Mouse (Mus musculus) embryonic facial prominence, embryonic 14.5 days (tissue): ENCODE measurements around the gene Gm17545. TPM values are rescaled to one million over a fixed set of nuclear protein-coding genes. Genes with fewer than 3 reads are reported as not detected.

ENCODE experiments used
- ATAC-seq: fragments of 200-750 bp; cut with Nextera tagmentation; 2 replicates; pipeline ENCODE4 v1.8.0; 2017; ENCODE audit warnings: low read depth, moderate number of reproducible peaks, moderate TSS enrichment
- DNase-seq: peaks from one replicate; pipeline ENCODE4 v3.0.0-alpha.2; 2015; ENCODE audit warnings: low spot score
- H3K27ac ChIP-seq: fragments of 300-500 bp; sonication (generic); replicated peaks from 2 replicates; pipeline ENCODE4 v1.5.1; 2014; ENCODE audit warnings: low read depth, mild to moderate bottlenecking, low read length, moderate library complexity
- H3K27me3 ChIP-seq: fragments of 300-500 bp; sonication (generic); replicated peaks from 2 replicates; pipeline ENCODE4 v1.6.1; 2014; ENCODE audit warnings: low read length; ENCODE audit not compliant: control insufficient read depth, insufficient read depth
- H3K36me3 ChIP-seq: fragments of 300-500 bp; sonication (generic); 2 replicates; pipeline ENCODE4 v1.6.1; 2014; ENCODE audit warnings: low read length, mixed read lengths; ENCODE audit not compliant: control insufficient read depth, insufficient read depth
- H3K4me1 ChIP-seq: fragments of 300-500 bp; sonication (generic); 2 replicates; pipeline ENCODE4 v1.6.1; 2014; ENCODE audit warnings: antibody characterized with exemption, low read length; ENCODE audit not compliant: control insufficient read depth, insufficient read depth
- H3K4me2 ChIP-seq: fragments of 300-500 bp; sonication (generic); 2 replicates; pipeline ENCODE4 v1.6.1; 2014; ENCODE audit warnings: low read depth, mild to moderate bottlenecking, low read length, moderate library complexity, mixed read lengths
- H3K4me3 ChIP-seq: fragments of 300-500 bp; sonication (generic); 2 replicates; pipeline ENCODE4 v1.5.1; 2014; ENCODE audit warnings: low read depth, mild to moderate bottlenecking, low read length
- H3K9ac ChIP-seq: fragments of 300-500 bp; sonication (generic); 2 replicates; pipeline ENCODE4 v1.6.1; 2014; ENCODE audit warnings: low read depth, mild to moderate bottlenecking, low read length, moderate library complexity, mixed read lengths
- H3K9me3 ChIP-seq: fragments of 300-500 bp; sonication (generic); 2 replicates; pipeline ENCODE4 v1.6.1; 2016; ENCODE audit warnings: low read length; ENCODE audit not compliant: control insufficient read depth
- WGBS: fragments of 180-500 bp; shearing (Covaris S2); extraction: QIAGEN DNeasy Blood & Tissue Kit; methylation state at CpG from one replicate; pipeline ENCODE4 v1.1.7; 2014; 5-methylcytosine and 5-hydroxymethylcytosine counted together
- polyA plus RNA-seq: library from polyadenylated mRNA; unstranded; fragments of >200 nt; fragmentation: Nextera tagmentation; extraction: Ambion mirVana; gene quantifications from 2 replicates; pipeline ENCODE4 v1.2.1, GENCODE M21; 2014

Gene Gm17545
- polyA plus RNA-seq, 1 experiment from 2014 or later = not detected

- Histone ChIP-seq H3K27me3 (no peaks in the 10 kb centered on the region), H3K27ac (no peak overlapping the region), H3K4me1 (peaks cover 8% of the 10 kb centered on the region), H3K36me3 (no peaks in the 10 kb centered on the region), H3K4me3 (no peak overlapping the region), H3K9ac (no peak overlapping the region), H3K9me3 (no peaks in the 10 kb centered on the region), H3K4me2 (no peak overlapping the region)
- no peak for ATAC-seq
- WGBS = 44% methylated on average over 5 of the region's 5 CpGs
- DNase-seq = peak; percentile 16
Observed at GRCm38 (mm10) chr9:22430315-22430840, 23.7 kb upstream of the Gm17545 start.

DNA sequence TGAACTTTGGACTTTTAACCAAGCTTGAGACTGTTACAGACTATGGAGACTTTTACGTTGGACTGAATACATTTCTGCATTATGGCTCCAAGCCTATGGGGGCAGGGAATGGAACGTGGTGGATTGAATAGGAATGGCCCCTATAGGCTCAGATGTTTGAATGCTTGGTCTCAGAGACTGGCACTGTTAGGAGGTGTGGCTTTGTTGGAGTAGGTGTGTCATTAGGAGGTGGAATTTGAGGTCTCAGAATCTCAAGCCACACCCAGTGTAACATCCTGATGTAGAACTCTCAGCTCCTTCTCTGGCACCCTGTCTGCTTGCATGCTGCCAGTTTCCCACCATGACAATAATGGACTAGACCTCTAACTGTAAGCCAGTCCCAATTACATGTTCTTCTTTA, 20.9 kb upstream of the Gm17545 start:
- DNase-seq (no peak), ATAC-seq (no peak)
- Histone ChIP-seq H3K27me3 (no peaks in the 10 kb centered on the region), H3K4me1 (peaks cover 8% of the 10 kb centered on the region), H3K4me3 (no peak overlapping the region), H3K9ac (no peak overlapping the region), H3K36me3 (no peaks in the 10 kb centered on the region), H3K4me2 (no peak overlapping the region), H3K9me3 (no peaks in the 10 kb centered on the region), H3K27ac (no peak overlapping the region)
- 73% methylated on average over 2 of the region's 2 CpGs for WGBS

- DNase-seq (no peak), ATAC-seq (no peak)
- 91% methylated on average over 2 of the region's 2 CpGs for WGBS
- Histone ChIP-seq H3K27ac (no peak overlapping the region), H3K9ac (no peak overlapping the region), H3K4me3 (no peak overlapping the region), H3K9me3 (no peaks in the 10 kb centered on the region), H3K4me1 (peaks cover 8% of the 10 kb centered on the region), H3K27me3 (no peaks in the 10 kb centered on the region), H3K4me2 (no peak overlapping the region), H3K36me3 (no peaks in the 10 kb centered on the region)
Observed at GRCm38 (mm10) chr9:22434101-22434500, 20.0 kb upstream of the Gm17545 start.

- ATAC-seq (no peak), DNase-seq (no peak)
- H3K27ac ChIP-seq = no peak overlapping the region
- H3K9ac ChIP-seq = no peak overlapping the region
- H3K9me3 ChIP-seq = no peaks in the 10 kb centered on the region
- H3K36me3 ChIP-seq = 0 out of 2 replicates have a peak, but pooled peaks cover 5% of the 10 kb centered on the region
- WGBS = 67% methylated on average over 1 of the region's 1 CpGs
- no peaks in the 10 kb centered on the region for H3K27me3 ChIP-seq
- no peak overlapping the region for H3K4me3 ChIP-seq
- H3K4me2 ChIP-seq = no peak overlapping the region
- H3K4me1 ChIP-seq = no peaks in the 10 kb centered on the region
Observed at GRCm38 (mm10) chr9:22438826-22439225, 15.3 kb upstream of the Gm17545 start.

GRCm38 (mm10) chr9:22443157-22443556, 10.9 kb upstream of the Gm17545 start:
- Histone ChIP-seq H3K4me1 (no peaks in the 10 kb centered on the region), H3K4me2 (no peak overlapping the region), H3K27ac (no peak overlapping the region), H3K36me3 (peaks cover 20% of the 10 kb centered on the region), H3K9ac (no peak overlapping the region), H3K9me3 (no peaks in the 10 kb centered on the region), H3K27me3 (no peaks in the 10 kb centered on the region), H3K4me3 (no peak overlapping the region)
- no peak for DNase-seq
- 89% methylated on average over 10 of the region's 10 CpGs for WGBS
- no peak for ATAC-seq

GRCm38 (mm10) chr9:22445123-22445522, 9.0 kb upstream of the Gm17545 start:
- peaks cover 39% of the 10 kb centered on the region for H3K36me3 ChIP-seq
- H3K27me3 ChIP-seq = no peaks in the 10 kb centered on the region
- H3K4me3 ChIP-seq = no peak overlapping the region
- H3K27ac ChIP-seq = no peak overlapping the region
- 56% methylated on average over 1 of the region's 1 CpGs for WGBS
- no peaks in the 10 kb centered on the region for H3K4me1 ChIP-seq
- H3K4me2 ChIP-seq = no peak overlapping the region
- H3K9me3 ChIP-seq = no peaks in the 10 kb centered on the region
- no peak for ATAC-seq
- no peak for DNase-seq
- no peak overlapping the region for H3K9ac ChIP-seq

GRCm38 (mm10) chr9:22447213-22447612, 6.9 kb upstream of the Gm17545 start:
- Histone ChIP-seq H3K27me3 (no peaks in the 10 kb centered on the region), H3K9me3 (no peaks in the 10 kb centered on the region), H3K4me2 (no peak overlapping the region), H3K4me1 (no peaks in the 10 kb centered on the region), H3K36me3 (peaks cover 54% of the 10 kb centered on the region), H3K4me3 (no peak overlapping the region), H3K27ac (no peak overlapping the region), H3K9ac (no peak overlapping the region)
- ATAC-seq (no peak), DNase-seq (no peak)
- 96% methylated on average over 5 of the region's 5 CpGs for WGBS

DNA sequence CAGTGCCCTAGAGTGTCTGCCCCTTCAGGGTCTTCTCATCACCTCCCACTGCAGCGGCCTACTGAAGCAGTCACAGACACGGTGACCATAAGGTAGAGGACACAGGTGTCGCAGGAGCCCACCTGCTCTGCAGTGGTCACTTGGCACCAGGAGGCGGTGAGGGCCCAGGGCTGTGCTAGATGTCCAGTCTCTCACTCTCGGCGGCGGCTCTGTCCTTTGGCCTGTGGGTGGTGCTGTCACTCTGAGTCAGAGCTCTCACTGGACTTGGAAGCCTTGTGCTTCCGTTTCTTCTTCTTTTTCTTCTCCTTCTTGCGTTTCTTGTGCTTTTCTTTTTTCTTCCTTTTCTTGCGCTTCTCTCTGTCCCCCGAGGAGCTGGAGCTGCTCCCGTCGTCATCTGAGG, 5.7 kb upstream of the Gm17545 start:
- 88% methylated on average over 13 of the region's 13 CpGs for WGBS
- no peak overlapping the region for H3K9ac ChIP-seq
- no peaks in the 10 kb centered on the region for H3K4me1 ChIP-seq
- no peak overlapping the region for H3K4me2 ChIP-seq
- no peak for ATAC-seq
- H3K27ac ChIP-seq = no peak overlapping the region
- no peaks in the 10 kb centered on the region for H3K9me3 ChIP-seq
- no peaks in the 10 kb centered on the region for H3K27me3 ChIP-seq
- no peak overlapping the region for H3K4me3 ChIP-seq
- no peak for DNase-seq
- peaks cover 66% of the 10 kb centered on the region for H3K36me3 ChIP-seq

GRCm38 (mm10) chr9:22449209-22449608, 4.9 kb upstream of the Gm17545 start:
- H3K27ac ChIP-seq = no peak overlapping the region
- no peaks in the 10 kb centered on the region for H3K9me3 ChIP-seq
- H3K27me3 ChIP-seq = no peaks in the 10 kb centered on the region
- H3K9ac ChIP-seq = no peak overlapping the region
- H3K4me2 ChIP-seq = no peak overlapping the region
- no peak for ATAC-seq
- 90% methylated on average over 6 of the region's 6 CpGs for WGBS
- no peaks in the 10 kb centered on the region for H3K4me1 ChIP-seq
- DNase-seq = no peak
- H3K36me3 ChIP-seq = peaks cover 72% of the 10 kb centered on the region
- H3K4me3 ChIP-seq = no peak overlapping the region
